Mouse (Mus musculus) limb, embryonic 10.5 days (tissue): ENCODE data around the gene She. TPM values are rescaled to one million over a fixed set of nuclear protein-coding genes. Genes with fewer than 3 reads are reported as not detected.
A peak's percentile ranks its signal among the peaks of the same experiment; 100 is the strongest.

Experiments
- DNase-seq: peaks from one replicate; pipeline ENCODE4 v3.0.0-alpha.2; 2017; ENCODE audit warnings: low spot score
- H3K27ac ChIP-seq: fragments of 300-500 bp; sonication (generic); 2 replicates; pipeline ENCODE4 v1.5.1; 2016; ENCODE audit warnings: mild to moderate bottlenecking
- H3K27me3 ChIP-seq: fragments of 300-500 bp; sonication (generic); 2 replicates; pipeline ENCODE4 v1.6.1; 2016; ENCODE audit warnings: low read depth, mild to moderate bottlenecking; ENCODE audit not compliant: poor library complexity, severe bottlenecking
- H3K36me3 ChIP-seq: fragments of 300-500 bp; sonication (generic); 2 replicates; pipeline ENCODE4 v1.6.1; 2016; ENCODE audit warnings: mild to moderate bottlenecking, moderate library complexity
- H3K4me1 ChIP-seq: fragments of 300-500 bp; sonication (generic); 2 replicates; pipeline ENCODE4 v1.6.1; 2016
- H3K4me3 ChIP-seq: fragments of 300-500 bp; sonication (generic); 2 replicates; pipeline ENCODE4 v1.5.1; 2016; ENCODE audit warnings: mild to moderate bottlenecking, moderate library complexity
- H3K9me3 ChIP-seq: fragments of 300-500 bp; sonication (generic); replicated peaks from 2 replicates; pipeline ENCODE4 v1.6.1; 2016; ENCODE audit warnings: mild to moderate bottlenecking
- WGBS: fragments of 180-500 bp; shearing (Covaris S2); methylation state at CpG from one replicate; pipeline ENCODE4 v1.1.7; 2016; 5-methylcytosine and 5-hydroxymethylcytosine counted together
- polyA plus RNA-seq: library from polyadenylated mRNA; unstranded; fragments of >200 nt; fragmentation: Nextera tagmentation; extraction: Ambion mirVana; gene quantifications from 2 replicates; pipeline ENCODE4 v1.2.1, GENCODE M21; 2016

Gene She
- polyA plus RNA-seq, 1 experiment from 2014 or later, result 3.1 TPM

- Histone ChIP-seq H3K9me3 (no peaks in the 10 kb centered on the region), H3K4me3 (no peak overlapping the region), H3K27me3 (no peaks in the 10 kb centered on the region), H3K27ac (no peak overlapping the region), H3K4me1 (no peaks in the 10 kb centered on the region), H3K36me3 (no peaks in the 10 kb centered on the region)
- 88% methylated on average over 11 of the region's 11 CpGs for WGBS
- no peak for DNase-seq
These were observed 10.1 kb upstream of the She start for GRCm38 (mm10) chr3:89821096-89821513.

- DNase-seq, result no peak
- 77% methylated on average over 10 of the region's 10 CpGs for WGBS
- no peak overlapping the region for H3K4me3 ChIP-seq
These were observed 9.4 kb upstream of the She start for GRCm38 (mm10) chr3:89821548-89822480.

GRCm38 (mm10) chr3:89823594-89823993 lies 7.6 kb upstream of the She start:
- no peaks in the 10 kb centered on the region for H3K9me3 ChIP-seq
- no peaks in the 10 kb centered on the region for H3K4me1 ChIP-seq
- no peak overlapping the region for H3K27ac ChIP-seq
- H3K36me3 ChIP-seq, result no peaks in the 10 kb centered on the region
- no peak for DNase-seq
- no peak overlapping the region for H3K4me3 ChIP-seq
- H3K27me3 ChIP-seq, result peaks cover 15% of the 10 kb centered on the region
- whole genome bisulfite sequencing, result 74% methylated on average over 2 of the region's 2 CpGs

More at GRCm38 (mm10) chr3:89821548-89822480, 9.4 kb upstream of the She start:
- no peaks in the 10 kb centered on the region for H3K9me3 ChIP-seq
- no peak overlapping the region for H3K27ac ChIP-seq
- H3K27me3 ChIP-seq, result no peaks in the 10 kb centered on the region
- H3K36me3 ChIP-seq, result no peaks in the 10 kb centered on the region
- H3K4me1 ChIP-seq, result no peaks in the 10 kb centered on the region

GRCm38 (mm10) chr3:89826295-89826694 lies 4.9 kb upstream of the She start:
- H3K27ac ChIP-seq, result no peak overlapping the region
- no peaks in the 10 kb centered on the region for H3K36me3 ChIP-seq
- 80% methylated on average over 3 of the region's 3 CpGs for WGBS
- no peak for DNase-seq
- no peak overlapping the region for H3K4me3 ChIP-seq
- H3K9me3 ChIP-seq, result no peaks in the 10 kb centered on the region
- peaks cover 6% of the 10 kb centered on the region for H3K4me1 ChIP-seq
- H3K27me3 ChIP-seq, result peaks cover 42% of the 10 kb centered on the region

GRCm38 (mm10) chr3:89835362-89835761 lies 4.2 kb downstream of the She start:
- H3K9me3 ChIP-seq, result no peaks in the 10 kb centered on the region
- WGBS, result 43% methylated on average over 8 of the region's 8 CpGs
- H3K27me3 ChIP-seq, result peaks cover 47% of the 10 kb centered on the region

GRCm38 (mm10) chr3:89842258-89842657 lies 11.1 kb downstream of the She start:
- no peak overlapping the region for H3K27ac ChIP-seq
- no peak overlapping the region for H3K4me3 ChIP-seq
- H3K36me3 ChIP-seq, result no peaks in the 10 kb centered on the region
- 70% methylated on average over 4 of the region's 4 CpGs for WGBS
- H3K9me3 ChIP-seq, result no peaks in the 10 kb centered on the region
- H3K4me1 ChIP-seq, result 0 out of 2 replicates have a peak, but pooled peaks cover 2% of the 10 kb centered on the region
- peak; percentile 43 for DNase-seq
- H3K27me3 ChIP-seq, result no peaks in the 10 kb centered on the region

More at GRCm38 (mm10) chr3:89835362-89835761, 4.2 kb downstream of the She start:
- no peak for DNase-seq
- Histone ChIP-seq H3K4me3 (no peak overlapping the region), H3K36me3 (no peaks in the 10 kb centered on the region), H3K27ac (no peak overlapping the region), H3K4me1 (peaks cover 17% of the 10 kb centered on the region)

- no peaks in the 10 kb centered on the region for H3K9me3 ChIP-seq
- DNase-seq, result no peak
- H3K27me3 ChIP-seq, result no peaks in the 10 kb centered on the region
- H3K27ac ChIP-seq, result no peak overlapping the region
- H3K4me3 ChIP-seq, result no peak overlapping the region
- H3K36me3 ChIP-seq, result no peaks in the 10 kb centered on the region
- H3K4me1 ChIP-seq, result 0 out of 2 replicates have a peak, but pooled peaks cover 2% of the 10 kb centered on the region
- 75% methylated on average over 9 of the region's 9 CpGs for WGBS
These were observed 12.0 kb downstream of the She start for GRCm38 (mm10) chr3:89843148-89843547.

- WGBS, result 83% methylated on average over 9 of the region's 9 CpGs
- Histone ChIP-seq H3K4me1 (0 out of 2 replicates have a peak, but pooled peaks cover 2% of the 10 kb centered on the region), H3K9me3 (no peaks in the 10 kb centered on the region), H3K4me3 (no peak overlapping the region), H3K27ac (no peak overlapping the region), H3K36me3 (no peaks in the 10 kb centered on the region), H3K27me3 (no peaks in the 10 kb centered on the region)
- no peak for DNase-seq
These were observed 14.6 kb downstream of the She start for GRCm38 (mm10) chr3:89845814-89846213.

GRCm38 (mm10) chr3:89847126-89847525 lies 16.0 kb downstream of the She start:
- H3K4me3 ChIP-seq, result no peak overlapping the region
- no peaks in the 10 kb centered on the region for H3K9me3 ChIP-seq
- H3K4me1 ChIP-seq, result 0 out of 2 replicates have a peak, but pooled peaks cover 2% of the 10 kb centered on the region
- H3K27ac ChIP-seq, result no peak overlapping the region
- no peaks in the 10 kb centered on the region for H3K27me3 ChIP-seq
- WGBS, result 84% methylated on average over 3 of the region's 3 CpGs
- no peak for DNase-seq
- no peaks in the 10 kb centered on the region for H3K36me3 ChIP-seq

- Histone ChIP-seq H3K4me3 (no peak overlapping the region), H3K4me1 (0 out of 2 replicates have a peak, but pooled peaks cover 2% of the 10 kb centered on the region), H3K9me3 (no peaks in the 10 kb centered on the region), H3K27ac (no peak overlapping the region), H3K36me3 (no peaks in the 10 kb centered on the region), H3K27me3 (no peaks in the 10 kb centered on the region)
- DNase-seq, result no peak
- WGBS, result 90% methylated on average over 6 of the region's 6 CpGs
These were observed 16.4 kb downstream of the She start for GRCm38 (mm10) chr3:89847596-89847995.

- Histone ChIP-seq H3K4me3 (no peak overlapping the region), H3K4me1 (0 out of 2 replicates have a peak, but pooled peaks cover 2% of the 10 kb centered on the region), H3K27me3 (no peaks in the 10 kb centered on the region), H3K36me3 (no peaks in the 10 kb centered on the region), H3K27ac (no peak overlapping the region), H3K9me3 (no peaks in the 10 kb centered on the region)
- WGBS, result 90% methylated on average over 6 of the region's 6 CpGs
- no peak for DNase-seq
These were observed 16.9 kb downstream of the She start for GRCm38 (mm10) chr3:89848083-89848482.

GRCm38 (mm10) chr3:89853752-89854151 lies 22.6 kb downstream of the She start:
- Histone ChIP-seq H3K4me1 (0 out of 2 replicates have a peak, but pooled peaks cover 5% of the 10 kb centered on the region), H3K27me3 (no peaks in the 10 kb centered on the region), H3K9me3 (no peaks in the 10 kb centered on the region), H3K27ac (0 out of 2 replicates have a peak overlapping the region, but pooled peaks have one; percentile 15), H3K4me3 (no peak overlapping the region), H3K36me3 (no peaks in the 10 kb centered on the region)
- WGBS, result 89% methylated on average over 5 of the region's 5 CpGs
- no peak for DNase-seq

- Histone ChIP-seq H3K27me3 (no peaks in the 10 kb centered on the region), H3K9me3 (no peaks in the 10 kb centered on the region), H3K27ac (no peak overlapping the region), H3K36me3 (no peaks in the 10 kb centered on the region), H3K4me1 (peaks cover 19% of the 10 kb centered on the region), H3K4me3 (no peak overlapping the region)
- DNase-seq, result peak; percentile 47
- 85% methylated on average over 3 of the region's 3 CpGs for WGBS
These were observed 26.2 kb downstream of the She start for GRCm38 (mm10) chr3:89857353-89857752.
